Mouse (Mus musculus): ENCODE data around the gene Rsbn1l.
A peak's percentile ranks its signal among the peaks of the same experiment; 100 is the strongest.

Rsbn1l gene

GRCm38 (mm10) chr5:20956298-20956697 lies at the start of gene Rsbn1l:
Gene Rsbn1l, minus strand, starts transcription at chr5:20956398.
- no peak for DNase-seq

GRCm38 (mm10) chr5:21002723-21003122 lies 46.5 kb upstream of the Rsbn1l start:
- DNase-seq, result no peak

DNA sequence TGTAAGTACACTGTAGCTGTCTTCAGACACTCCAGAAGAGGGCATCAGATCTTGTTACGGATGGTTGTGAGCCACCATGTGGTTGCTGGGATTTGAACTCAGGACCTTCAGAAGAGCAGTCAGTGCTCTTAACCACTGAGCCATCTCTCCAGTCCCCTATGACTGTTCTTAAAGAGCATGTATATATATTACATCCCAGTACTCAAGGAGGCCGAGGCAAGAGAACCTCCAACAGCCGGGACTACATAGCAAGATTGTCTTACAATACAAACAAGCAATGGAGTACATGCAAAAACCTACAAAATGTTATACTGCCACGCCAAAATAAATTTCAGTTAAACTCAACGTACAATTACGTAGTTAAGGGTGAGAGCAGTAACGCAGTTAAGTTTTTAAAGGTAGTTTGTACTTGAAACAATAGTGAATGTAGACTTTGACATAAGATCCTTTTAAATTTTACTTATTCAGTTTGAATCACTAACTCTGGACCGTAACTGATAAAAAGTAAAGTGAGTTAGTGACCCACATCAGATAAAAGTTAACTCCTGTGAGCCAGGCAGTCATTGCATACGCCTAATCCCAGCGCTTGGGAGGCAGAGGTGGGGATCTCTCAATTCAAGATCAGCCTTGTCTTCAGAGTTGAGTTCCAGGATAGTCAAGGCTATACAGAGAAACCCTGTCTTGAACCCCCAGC lies 45.6 kb upstream of the Rsbn1l start:
- no peak for DNase-seq

- no peak for DNase-seq
Measured at GRCm38 (mm10) chr5:20998427-20998826, 42.2 kb upstream of the Rsbn1l start.

- no peak for DNase-seq
Measured at GRCm38 (mm10) chr5:20997555-20997954, 41.4 kb upstream of the Rsbn1l start.

GRCm38 (mm10) chr5:20990062-20990809 lies 34.0 kb upstream of the Rsbn1l start:
- DNase-seq, result no peak

DNA sequence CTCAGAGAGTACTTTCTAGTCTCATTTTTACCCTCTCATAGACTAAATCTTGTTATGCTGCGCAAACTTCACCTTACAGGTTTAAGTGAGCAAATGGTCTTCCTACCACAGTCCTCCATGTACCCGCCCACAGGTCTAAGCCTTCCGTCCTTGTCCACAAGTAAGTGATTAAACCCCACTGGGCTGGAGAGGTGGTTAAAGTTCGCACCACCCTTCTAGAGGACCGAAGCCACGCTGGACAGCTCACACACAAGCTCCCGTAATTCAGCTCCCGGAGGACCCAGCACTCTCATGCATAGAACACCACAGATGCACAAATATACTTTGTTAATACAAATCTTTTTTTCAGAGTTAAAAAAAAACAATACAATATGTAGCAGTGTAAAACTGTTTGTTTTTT lies 30.1 kb upstream of the Rsbn1l start:
- DNase-seq, result no peak

DNA sequence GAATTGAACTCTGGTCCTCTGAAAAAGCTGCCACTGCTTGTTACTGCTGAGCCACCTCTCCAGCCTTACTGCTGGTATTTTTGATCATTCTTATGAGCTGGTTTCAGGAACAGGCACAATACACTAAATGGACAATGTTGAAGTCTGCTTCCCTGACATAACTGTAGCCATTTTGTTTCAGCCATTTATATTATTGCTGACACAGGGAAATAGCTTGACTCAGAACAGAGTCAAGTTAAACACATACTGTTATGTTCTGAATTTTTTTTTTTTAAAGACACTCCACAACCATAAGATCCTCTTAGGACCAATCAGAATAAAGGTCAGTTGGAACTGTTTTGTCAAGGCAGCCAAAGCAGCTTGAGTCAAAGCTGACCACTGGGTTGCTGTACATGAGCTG lies 27.3 kb upstream of the Rsbn1l start:
- no peak for DNase-seq

DNA sequence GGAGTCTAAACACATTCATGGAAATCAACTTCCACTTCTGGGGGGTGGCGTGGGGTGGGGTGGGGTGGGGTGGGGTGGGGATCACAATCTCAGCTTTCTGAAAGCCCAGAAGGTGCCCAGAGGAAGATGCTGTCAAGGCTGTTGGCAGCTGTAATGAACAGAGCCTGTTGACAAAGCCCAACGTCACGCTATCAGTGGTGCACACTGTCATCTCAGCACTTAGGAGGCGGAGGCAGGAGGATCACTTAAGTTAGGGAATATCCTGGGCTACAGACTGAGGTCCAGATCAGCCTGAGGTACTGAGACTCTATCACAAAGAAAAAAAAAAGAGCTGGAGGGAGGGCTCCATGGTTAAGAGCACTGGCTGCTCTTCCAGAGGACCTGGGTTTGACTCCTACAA lies 18.5 kb upstream of the Rsbn1l start:
- DNase-seq, result no peak

- no peak for DNase-seq
Measured at GRCm38 (mm10) chr5:20973999-20974398, 17.8 kb upstream of the Rsbn1l start.

DNA sequence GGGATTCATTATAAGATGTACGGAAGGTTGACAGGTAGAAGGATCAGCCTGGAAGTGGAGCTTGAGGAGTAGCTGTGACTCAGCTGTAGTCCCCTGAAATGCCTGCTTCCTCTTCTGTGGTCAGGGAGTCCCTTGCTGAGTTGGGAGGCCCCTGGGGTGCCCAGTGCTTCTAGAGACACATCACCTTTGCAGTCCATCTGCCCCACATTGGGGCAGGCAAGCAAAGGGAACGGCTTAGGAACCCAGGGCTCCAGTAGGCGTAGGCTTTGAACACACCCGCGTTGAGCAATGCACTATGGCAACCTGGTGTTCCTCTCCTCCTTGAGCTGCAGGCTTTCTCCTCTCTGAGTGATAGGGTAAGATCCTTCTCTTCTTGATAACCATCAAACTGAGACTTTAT lies 16.9 kb upstream of the Rsbn1l start:
- no peak for DNase-seq

DNA sequence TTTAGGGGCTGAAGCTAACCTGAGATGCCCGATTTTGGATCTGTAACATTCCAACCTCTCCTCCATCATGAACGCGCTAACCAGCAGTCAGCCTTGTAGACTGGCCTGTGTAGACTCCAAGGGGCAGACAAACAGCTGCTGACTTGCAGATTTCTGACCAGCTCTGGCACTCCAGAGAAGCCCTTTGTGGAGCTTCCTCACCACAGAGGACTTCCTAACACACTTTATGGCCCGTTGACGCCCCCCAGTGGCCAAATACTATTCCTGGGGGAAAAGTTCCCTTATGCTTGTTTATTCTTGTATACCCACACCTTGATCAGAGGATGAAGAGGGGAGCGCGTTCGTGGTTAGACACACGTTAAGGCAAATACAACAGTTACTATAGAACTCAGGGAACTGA lies 12.8 kb upstream of the Rsbn1l start:
- DNase-seq, result peak; percentile 49 to 65

GRCm38 (mm10) chr5:20968493-20968892 lies 12.3 kb upstream of the Rsbn1l start:
- no peak for DNase-seq

DNA sequence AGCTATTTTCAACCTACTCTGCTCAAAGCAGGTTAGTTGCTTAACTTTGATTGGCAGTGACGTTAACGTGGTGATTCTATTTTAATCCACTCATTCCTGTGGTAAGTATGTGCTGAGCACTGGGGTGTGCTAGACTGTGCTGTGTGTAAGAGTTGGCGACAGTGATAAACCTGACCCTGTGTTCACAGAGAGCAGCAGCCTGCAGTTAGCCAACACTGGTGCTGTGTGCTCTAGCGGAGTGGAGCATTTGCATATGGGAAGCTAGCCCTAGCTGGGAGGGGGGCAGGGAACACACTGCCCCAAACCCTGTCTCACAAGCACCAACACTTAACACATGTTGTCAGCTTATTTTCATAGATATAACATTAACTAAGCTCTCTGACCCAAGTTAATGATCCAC lies 11.7 kb upstream of the Rsbn1l start:
- no peak for DNase-seq

GRCm38 (mm10) chr5:20964446-20964845 lies 8.2 kb upstream of the Rsbn1l start:
- no peak for DNase-seq

DNA sequence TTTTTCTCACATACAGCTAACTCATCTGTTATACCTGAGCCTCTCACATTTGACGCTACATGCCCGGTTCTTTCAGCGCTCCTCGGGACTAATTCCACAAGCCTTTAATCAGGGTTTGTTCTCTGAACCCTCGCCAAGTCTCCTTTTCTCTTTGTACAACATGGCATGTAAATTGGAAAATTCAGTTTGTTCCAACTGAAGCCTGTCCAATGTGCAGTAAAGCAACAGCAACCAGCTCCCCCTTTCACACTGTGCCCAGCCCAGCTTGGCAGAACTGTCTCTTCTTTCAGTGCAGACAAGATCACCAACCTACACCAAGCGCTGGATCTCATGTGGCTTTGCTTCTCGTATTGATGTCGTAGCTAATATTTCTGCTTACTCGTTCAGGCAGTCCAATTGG lies 7.1 kb upstream of the Rsbn1l start:
- no peak for DNase-seq

DNA sequence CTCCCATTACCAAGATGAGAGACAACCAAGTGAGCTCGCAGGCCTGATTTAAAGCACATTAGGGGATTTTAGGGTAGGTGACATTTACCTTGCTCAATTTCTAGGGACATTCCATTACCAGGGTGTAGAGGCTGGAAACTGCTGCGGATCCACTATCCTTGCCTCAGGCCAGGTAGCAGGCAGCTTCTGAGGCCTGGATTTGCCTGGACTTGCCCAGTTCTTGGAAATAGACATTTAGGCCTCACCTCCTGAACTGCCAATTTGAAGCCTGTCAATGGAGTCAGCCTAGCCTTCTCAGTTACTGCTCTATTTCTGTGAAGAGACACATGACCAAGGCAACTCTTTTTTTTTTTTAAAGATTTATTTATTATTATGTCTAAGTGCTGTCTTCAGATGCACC lies 4.7 kb upstream of the Rsbn1l start:
- no peak for DNase-seq

DNA sequence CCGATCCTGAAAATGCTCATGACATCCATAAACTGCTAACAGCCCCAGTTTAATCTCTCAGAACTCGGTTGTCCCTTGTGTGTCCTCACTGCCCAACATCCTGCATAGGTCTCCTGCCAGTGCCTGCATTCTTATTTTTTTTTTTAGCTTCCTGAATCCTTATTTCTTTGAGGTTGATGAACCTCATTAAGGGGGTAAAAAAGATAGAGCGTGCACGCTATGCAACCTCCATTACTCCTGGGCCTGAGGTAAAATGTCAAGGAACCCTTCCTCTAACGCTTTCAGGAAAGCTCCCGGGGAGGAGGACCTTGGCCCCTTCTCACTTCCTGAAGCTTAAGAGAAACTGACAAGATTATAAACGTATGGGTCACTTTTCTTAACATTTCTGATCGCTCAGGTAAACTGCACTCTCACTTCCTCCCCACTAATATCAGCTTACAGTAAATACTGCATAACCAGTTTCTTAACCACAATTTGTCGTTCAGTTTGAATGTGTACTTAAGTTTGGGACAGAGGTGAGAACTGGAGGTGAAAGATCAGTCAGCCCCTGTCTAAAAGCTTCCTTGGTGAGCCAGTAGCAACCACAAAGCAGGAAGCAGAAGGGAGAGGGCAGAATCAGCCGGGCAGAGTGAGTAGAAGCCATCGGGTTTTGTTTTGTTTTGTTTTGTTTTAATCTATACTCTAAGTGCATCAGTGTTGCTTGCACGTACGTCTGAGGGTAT lies 923 bp downstream of the Rsbn1l start:
- DNase-seq, result no peak

DNA sequence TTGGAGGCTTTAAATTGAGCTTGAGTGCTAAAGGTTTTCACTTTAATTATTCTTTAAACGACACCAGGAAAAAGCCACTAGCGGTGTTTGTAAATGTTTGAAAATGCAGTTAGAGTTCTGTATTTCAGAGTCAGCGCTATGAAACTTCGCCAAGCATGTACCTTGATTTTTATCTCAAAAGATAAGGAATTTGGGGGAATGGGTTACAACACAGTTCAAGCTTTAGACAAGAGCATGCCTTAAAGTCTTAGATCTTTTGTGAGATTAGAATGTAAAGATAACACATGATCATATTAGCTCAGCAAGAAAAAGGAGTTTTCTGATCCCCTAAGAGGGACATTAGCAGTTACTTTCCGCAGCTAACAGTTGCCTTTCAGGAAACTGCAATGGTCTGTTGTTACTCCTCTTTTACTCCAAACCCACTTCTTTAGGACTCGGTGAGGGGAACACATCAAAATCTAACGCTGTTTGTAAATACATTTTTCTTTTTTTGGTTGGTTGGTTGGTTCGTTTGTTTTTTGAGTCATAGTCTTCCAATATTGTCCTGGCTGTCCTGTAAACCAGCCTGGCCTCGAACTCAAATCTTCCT lies 3.8 kb downstream of the Rsbn1l start:
- DNase-seq, result no peak

GRCm38 (mm10) chr5:20951666-20952281 lies 4.4 kb downstream of the Rsbn1l start:
- peak; percentile 96 to 98 for DNase-seq

DNA sequence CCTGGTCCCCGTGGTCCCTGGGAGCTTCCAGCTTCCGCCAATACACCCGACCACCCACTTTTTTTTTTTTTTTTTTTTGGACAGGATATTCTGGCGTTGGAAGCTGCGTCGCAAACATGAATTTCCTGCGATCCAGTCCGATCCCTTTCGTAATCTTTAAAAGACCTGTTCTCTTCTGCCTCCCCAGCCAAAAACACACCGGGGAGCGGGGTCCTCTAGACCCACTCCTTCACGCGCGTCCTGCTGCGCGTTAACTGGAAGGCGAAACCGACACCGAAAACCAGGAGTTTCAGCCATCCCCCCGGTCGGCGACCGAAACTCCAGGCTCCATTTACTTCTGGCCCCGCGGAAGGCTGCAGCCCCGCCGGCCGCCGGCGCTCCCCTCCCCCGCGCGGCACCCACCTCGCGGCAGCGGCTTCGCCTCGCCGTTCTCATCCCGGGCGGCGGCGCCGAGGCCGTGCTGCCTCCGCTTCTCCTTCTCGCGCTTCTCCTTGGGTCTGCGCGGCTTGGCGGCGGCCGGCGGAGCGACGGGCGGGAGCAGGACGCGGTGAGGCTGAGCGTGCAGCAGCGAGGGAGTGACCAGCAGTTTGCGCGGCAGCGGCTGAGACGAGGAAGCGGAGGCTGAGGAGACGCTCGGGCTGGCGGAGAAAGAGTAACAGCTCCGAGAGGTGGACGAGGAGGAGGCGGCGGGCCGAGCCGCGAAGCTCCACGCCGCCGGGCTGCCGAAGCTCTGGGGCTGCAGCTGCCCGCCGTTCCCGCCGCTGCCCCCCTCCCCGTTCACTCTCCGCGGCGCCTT lies 5.1 kb downstream of the Rsbn1l start:
- DNase-seq, result peak; percentile 67 to 79

- DNase-seq, result no peak
Measured at GRCm38 (mm10) chr5:20950516-20950854, 5.7 kb downstream of the Rsbn1l start.
